Mouse (Mus musculus) kidney, adult 2 months (tissue): ENCODE measurements around the gene Cenpj.

Source experiments
- CTCF ChIP-seq: fragments of 200-500 bp; conservative IDR thresholded peaks from 2 replicates; pipeline ENCODE4 v1.5.1; 2011; ENCODE audit warnings: low read depth, mild to moderate bottlenecking, control low read depth, low read length, moderate library complexity, mixed read lengths; ENCODE audit not compliant: insufficient read depth, insufficient read length
- POLR2A ChIP-seq: fragments of 200-500 bp; IDR thresholded peaks from one replicate; pipeline ENCODE4 v1.6.1; 2011; ENCODE audit warnings: low read depth, low read length, control low read depth

DNA sequence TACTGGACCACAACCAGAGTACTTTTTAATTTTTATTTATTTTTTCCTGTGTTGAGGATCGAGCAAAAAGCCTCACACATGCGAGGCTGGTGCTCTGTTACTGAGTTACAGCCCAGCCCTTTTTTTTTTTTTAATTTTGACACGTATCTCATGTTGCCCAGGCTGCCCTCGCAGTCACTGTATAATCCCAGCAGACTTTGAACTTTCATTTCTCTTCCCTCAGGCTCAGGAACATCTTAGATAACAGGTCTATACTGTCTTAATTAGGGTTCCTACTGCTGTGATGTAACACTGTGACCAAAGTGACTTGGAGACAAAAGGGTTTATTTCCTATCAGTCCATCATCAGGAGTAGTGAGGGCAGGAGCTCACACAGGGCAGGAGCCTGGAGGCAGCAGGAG lies 29.9 kb upstream of the Cenpj start:
- TF ChIP-seq POLR2A (no peak), CTCF (no peak)
